In the genomic region with DNA sequence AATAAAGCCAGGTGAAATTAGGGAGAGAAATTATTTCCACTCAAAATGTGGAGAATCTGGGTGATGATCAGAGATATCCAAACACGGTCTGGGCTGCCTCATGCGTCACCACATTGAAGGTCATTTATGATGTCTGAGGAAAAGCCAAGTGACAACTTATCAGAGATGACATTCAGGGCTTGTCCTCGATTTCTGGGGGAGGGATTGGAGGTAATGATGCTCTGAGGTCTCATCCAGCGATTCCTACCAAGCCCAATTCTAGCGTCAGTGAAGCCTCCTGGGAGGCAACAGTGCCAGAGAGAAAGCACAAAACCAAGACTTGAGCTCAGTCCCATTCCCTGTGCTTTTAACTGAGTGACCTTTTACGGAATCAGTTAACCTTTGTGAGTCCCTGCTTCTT, we compare ENCODE assay signal across 25 mouse cellular contexts.
"Had no signal": no experiment of that assay in that cellular context is flagged by ENCODE, and none has a peak within 500 bp of the region (broad histone marks: within the 10 kb centered on the region; RNA-seq: fewer than 3 reads in every experiment).

No protein-coding gene starts in this region.

- H3K27ac ChIP-seq: heart, adult 2 months; heart, embryonic 13.5 days; heart, embryonic 15.5 days; hindbrain, embryonic 13.5 days; hindbrain, embryonic 15.5 days; hindbrain, postnatal 0 days; kidney, embryonic 15.5 days; kidney, postnatal 0 days; limb, embryonic 13.5 days; limb, embryonic 15.5 days; liver, embryonic 12.5 days; liver, embryonic 14.5 days had no signal

- H3K27me3 ChIP-seq: heart, embryonic 13.5 days; heart, embryonic 15.5 days; hindbrain, embryonic 13.5 days; hindbrain, embryonic 15.5 days; kidney, embryonic 15.5 days; limb, embryonic 13.5 days; limb, embryonic 15.5 days; liver, embryonic 12.5 days had no signal

- H3K4me1 ChIP-seq: heart, embryonic 13.5 days; heart, embryonic 15.5 days; hindbrain, embryonic 13.5 days; hindbrain, embryonic 15.5 days; kidney, embryonic 15.5 days; limb, embryonic 13.5 days; limb, embryonic 15.5 days; liver, embryonic 12.5 days had no signal

- H3K36me3 ChIP-seq: heart, embryonic 13.5 days; heart, embryonic 15.5 days; hindbrain, embryonic 13.5 days; hindbrain, embryonic 15.5 days; kidney, embryonic 15.5 days; limb, embryonic 13.5 days; limb, embryonic 15.5 days; liver, embryonic 12.5 days had no signal

- H3K9me3 ChIP-seq: heart, embryonic 13.5 days; heart, embryonic 15.5 days; hindbrain, embryonic 13.5 days; hindbrain, embryonic 15.5 days; kidney, embryonic 15.5 days; limb, embryonic 13.5 days; limb, embryonic 15.5 days; liver, embryonic 12.5 days had no signal

- H3K4me3 ChIP-seq: heart, adult 2 months; heart, embryonic 13.5 days; heart, embryonic 15.5 days; hindbrain, embryonic 13.5 days; hindbrain, embryonic 15.5 days; kidney, embryonic 15.5 days; limb, embryonic 13.5 days; limb, embryonic 15.5 days; liver, embryonic 12.5 days had no signal

- DNase-seq: gastrocnemius, postnatal 14 days; gastrocnemius, postnatal 36 days; heart, adult 11 months; heart, adult 2 months; heart, postnatal 14 days; heart, postnatal 36 days; kidney, adult 11 months; kidney, adult 2 months; kidney, adult 9 months; kidney, postnatal 14 days; kidney, postnatal 36 days; layer of hippocampus, adult 9-11 months; layer of hippocampus, postnatal 36 days; left cerebral cortex, postnatal 4 days had no signal
